8 mouse cellular contexts compared by ENCODE assay signal in the genomic region with DNA sequence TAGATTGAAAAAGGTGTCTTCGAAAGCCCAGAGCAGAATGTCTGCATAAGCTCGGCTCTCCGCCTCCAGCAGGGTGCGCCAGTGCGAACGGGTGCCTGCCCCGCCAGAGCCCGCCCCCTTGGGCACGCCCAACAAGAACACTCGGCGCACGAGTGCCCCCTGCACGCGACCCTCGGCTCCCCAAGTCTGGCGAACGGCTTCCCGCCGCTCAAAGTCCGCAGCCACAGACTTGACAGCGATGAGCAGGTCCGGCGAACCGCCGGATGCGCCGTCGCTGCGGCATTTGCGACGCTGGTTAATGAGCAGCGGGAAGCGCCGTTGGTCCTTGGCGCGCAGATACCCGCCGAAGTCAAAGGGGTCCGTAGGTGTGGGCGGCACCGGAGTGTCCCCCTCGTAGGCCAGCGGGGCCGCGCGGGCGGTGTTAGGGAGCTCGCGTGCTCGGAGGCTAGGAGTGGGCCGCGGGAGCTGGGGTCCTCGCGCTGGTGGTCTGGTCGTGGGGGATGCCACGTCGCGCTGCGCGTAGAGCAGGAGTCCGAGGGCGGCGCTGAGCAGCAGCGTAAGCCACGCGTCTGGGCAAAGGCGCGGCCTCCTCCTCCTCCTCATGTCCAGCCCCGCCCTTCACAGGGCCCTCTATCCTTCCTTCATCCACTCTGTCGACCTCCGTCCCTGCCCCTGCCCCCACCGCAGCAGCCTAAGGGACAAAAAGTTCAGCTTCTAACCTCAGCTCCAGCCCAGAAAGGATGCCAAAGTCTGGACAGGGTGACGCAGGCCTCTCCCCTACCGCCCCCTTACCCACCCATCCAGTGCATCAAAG. TPM values are rescaled to one million over a fixed set of nuclear protein-coding genes. Genes with fewer than 3 reads are reported as not detected.
DNase-seq lines count a peak whose midpoint lies in the region; TF ChIP-seq lines count a peak whose summit lies in the region.

No protein-coding gene starts in this region.

- TF ChIP-seq POLR2A in cortical plate, adult 2 months (IDR thresholded peaks at IDR 0.05; ENCODE audit: extremely low read depth, insufficient read depth, low read length), result peak; percentile 7; the same call in 1 of the 2 replicates

- H3K36me3 ChIP-seq in megakaryocyte, embryonic 14.5 days (replicated peaks; ENCODE audit: low read length), result peaks cover 67% of the 10 kb centered on the region

- H3K4me3 ChIP-seq in cortical plate, adult 2 months (ENCODE audit: insufficient read depth, low read length), result peak overlapping the region; percentile 58
- peak overlapping the region; percentile 94 for H3K4me3 ChIP-seq in megakaryocyte, embryonic 14.5 days (replicated peaks)

- DNase-seq in adipocyte (ENCODE audit: low spot score), result peak; percentile 91
- peak; percentile 82 to 83 for DNase-seq in gastrocnemius, adult 8-10 months (ENCODE audit: low spot score in 2 of 2)
- peak; percentile 91 for DNase-seq in induced T-regulatory cell, adult 2 months (ENCODE audit: low read depth)
- DNase-seq in left cerebral cortex, adult 9 months (ENCODE audit: low spot score in 2 of 2), result peak; percentile 64 to 88
- DNase-seq in right cerebral cortex, postnatal 10 days (ENCODE audit: low spot score in 2 of 2), result peak; percentile 92 to 93
- peak; percentile 91 for DNase-seq in urinary bladder, postnatal 14 days (ENCODE audit: low spot score)

- H3K9me3 ChIP-seq in megakaryocyte, embryonic 14.5 days, result no peaks in the 10 kb centered on the region

- H3K27ac ChIP-seq in cortical plate, adult 2 months (ENCODE audit: insufficient read depth, low read length), result no peak overlapping the region; the same call in 1 of the 2 replicates

- TF ChIP-seq CTCF in cortical plate, adult 2 months (IDR thresholded peaks at IDR 0.05; ENCODE audit: extremely low read depth, insufficient read depth, low read length), result peak; percentile 58

- no peaks in the 10 kb centered on the region for H3K4me1 ChIP-seq in cortical plate, adult 2 months (ENCODE audit: control insufficient read depth, insufficient read depth, low read length)
- peaks cover 48% of the 10 kb centered on the region for H3K4me1 ChIP-seq in megakaryocyte, embryonic 14.5 days

- peaks cover 9% of the 10 kb centered on the region for H3K27me3 ChIP-seq in megakaryocyte, embryonic 14.5 days (replicated peaks)

RNA-seq across cellular contexts. Expression of a gene that starts 0.6 kb away (rescaled TPM):
- 5.2 and 5.5 TPM in 2 replicates for polyA plus RNA-seq in cortical plate, adult 2 months (2012; rRNA removed)
- 1 to 10 TPM; 1.1 to 1.7 (median 1.4) TPM for total RNA-seq in gastrocnemius, adult 8-10 months (2022)
- 4.9 and 14.6 TPM in 2 replicates for polyA plus RNA-seq in megakaryocyte, embryonic 14.5 days (2012; ENCODE audit: insufficient read depth, low replicate concordance)

RNA-seq across cellular contexts. Expression of a gene that starts 10.1 kb away (rescaled TPM):
- polyA plus RNA-seq in cortical plate, adult 2 months (2012; rRNA removed), result 7.6 and 8.3 TPM in 2 replicates
- total RNA-seq in gastrocnemius, adult 8-10 months (2022), result 1 to 10 TPM; 2.3 to 4.2 (median 3.1) TPM
- 32.6 and 35.8 TPM in 2 replicates for polyA plus RNA-seq in megakaryocyte, embryonic 14.5 days (2012; ENCODE audit: insufficient read depth, low replicate concordance)

RNA-seq across cellular contexts. Expression of a gene that starts 10.1 kb away (rescaled TPM):
- polyA plus RNA-seq in cortical plate, adult 2 months (2012; rRNA removed), result 2.0 and 2.2 TPM in 2 replicates
- total RNA-seq in gastrocnemius, adult 8-10 months (2022), result 1 to 10 TPM in 2 of 4 experiments, under 1 TPM in 2; 0.36 to 1.3 (median 0.94) TPM
- polyA plus RNA-seq in megakaryocyte, embryonic 14.5 days (2012; ENCODE audit: insufficient read depth, low replicate concordance), result 6.2 and 8.9 TPM in 2 replicates

RNA-seq across cellular contexts. Expression of a gene that starts 15.2 kb away (rescaled TPM):
- polyA plus RNA-seq in cortical plate, adult 2 months (2012; rRNA removed), result 25.1 and 29.2 TPM in 2 replicates
- total RNA-seq in gastrocnemius, adult 8-10 months (2022), result 10 to 100 TPM in 2 of 4 experiments, 1 to 10 TPM in 2; 8.8 to 12.6 (median 10.9) TPM
- polyA plus RNA-seq in megakaryocyte, embryonic 14.5 days (2012; ENCODE audit: insufficient read depth, low replicate concordance), result 0.73 TPM in 1 of 2 replicates, not detected in the other

RNA-seq across cellular contexts. Expression of a gene that starts 21.6 kb away (rescaled TPM):
- polyA plus RNA-seq in cortical plate, adult 2 months (2012; rRNA removed), result 14.3 and 15.5 TPM in 2 replicates
- total RNA-seq in gastrocnemius, adult 8-10 months (2022), result 10 to 100 TPM; 30.0 to 40.5 (median 34.4) TPM
- 0.41 TPM in 1 of 2 replicates, not detected in the other for polyA plus RNA-seq in megakaryocyte, embryonic 14.5 days (2012; ENCODE audit: insufficient read depth, low replicate concordance)
